Mouse (Mus musculus) kidney, adult 2 months (tissue): ENCODE results near the gene 1110059E24Rik.
"Not testable (repeated sequence)": the region's sequence is repeated elsewhere in the genome, so short reads cannot be mapped to it uniquely, and the experiment has no call there.

ENCODE experiments used
- CTCF ChIP-seq: fragments of 200-500 bp; conservative IDR thresholded peaks from 2 replicates; pipeline ENCODE4 v1.5.1; 2011; ENCODE audit warnings: low read depth, mild to moderate bottlenecking, control low read depth, low read length, moderate library complexity, mixed read lengths; ENCODE audit not compliant: insufficient read depth, insufficient read length
- POLR2A ChIP-seq: fragments of 200-500 bp; IDR thresholded peaks from one replicate; pipeline ENCODE4 v1.6.1; 2011; ENCODE audit warnings: low read depth, low read length, control low read depth

GRCm38 (mm10) chr19:21628440-21628839 is 24.3 kb downstream of the 1110059E24Rik start:
- not testable (repeated sequence) for TF ChIP-seq CTCF, POLR2A
